Mouse (Mus musculus) left cerebral cortex, postnatal 10 days (tissue): ENCODE measurements around the gene Otor. TPM values are rescaled to one million over a fixed set of nuclear protein-coding genes. Genes with fewer than 3 reads are reported as not detected.

Experiments
- DNase-seq, 2 experiments: peaks; one replicate each; pipeline ENCODE4 v3.0.0; 2021 to 2022; ENCODE audit warnings: low spot score in 2 of 2, mixed read lengths in 1 of 2; ENCODE audit errors: extremely low spot score in 1 of 2
- intact Hi-C: fragments of 180-260 bp; cut with DNase I; formaldehyde crosslinking; loops from one replicate; pipeline ENCODE4 v1.15.1; 2025
- total RNA-seq, 2 experiments: library from RNA; stranded (reverse); gene quantifications; 2 replicates each; pipeline ENCODE4 v1.2.3; 2021

The Otor gene
- total RNA-seq, 2 experiments from 2014 or later: not detected

GRCm38 (mm10) chr2:143113859-143114258 is 35.6 kb downstream of the Otor start:
- intact Hi-C loops: loop anchor here (5.0 to 10.0 kb wide), 2 partner anchors 431 to 1338 kb away; partner anchors contain the start of gene Pcsk2
- peak in 1 of 2 experiments; percentile 71 for DNase-seq

GRCm38 (mm10) chr2:143114716-143115115 is 36.4 kb downstream of the Otor start:
- intact Hi-C loops: loop anchor here (5.0 to 10.0 kb wide), 3 partner anchors 430 to 1338 kb away; partner anchors contain the start of gene Pcsk2
- DNase-seq: peak; percentile 42 to 58

- peak in 1 of 2 experiments; percentile 45 for DNase-seq
- intact Hi-C loops: loop anchor here (5.0 to 10.0 kb wide), 2 partner anchors 427 to 660 kb away; partner anchors contain the start of gene Pcsk2
These were observed 39.2 kb downstream of the Otor start for GRCm38 (mm10) chr2:143117453-143117852.

- intact Hi-C loops: loop anchor here (5.0 to 10.0 kb wide), 2 partner anchors 427 to 659 kb away; partner anchors contain the start of gene Pcsk2
- no peak for DNase-seq
These were observed 39.9 kb downstream of the Otor start for GRCm38 (mm10) chr2:143118221-143118620.

GRCm38 (mm10) chr2:143131098-143131646 is 52.9 kb downstream of the Otor start:
- no peak for DNase-seq

More at GRCm38 (mm10) chr2:143131098-143131646, 52.9 kb downstream of the Otor start:
- intact Hi-C loops: no loop called here

Other genes with a start within 250 kb of the Otor start
- gene Kif16b, start 176.9 kb upstream of the Otor start, total RNA-seq: 1 to 10 TPM; 9.2 to 9.5 TPM
- 10 to 100 TPM; 60.1 to 61.3 TPM for gene Snrpb2, start 15.4 kb upstream of the Otor start, total RNA-seq